Mouse (Mus musculus) intestine, embryonic 15.5 days (tissue): Measurements from ENCODE around the gene Ift122. TPM values are rescaled to one million over a fixed set of nuclear protein-coding genes. Genes with fewer than 3 reads are reported as not detected.

Experiments used
- ATAC-seq: fragments of 200-750 bp; cut with Nextera tagmentation; 2 replicates; pipeline ENCODE4 v1.8.0; 2017; ENCODE audit warnings: moderate TSS enrichment, moderate library complexity
- H3K27ac ChIP-seq: fragments of 300-500 bp; sonication (generic); 2 replicates; pipeline ENCODE4 v1.5.1; 2015; ENCODE audit warnings: mild to moderate bottlenecking, inconsistent platforms
- H3K27me3 ChIP-seq: fragments of 300-500 bp; sonication (generic); replicated peaks from 2 replicates; pipeline ENCODE4 v1.6.1; 2015; ENCODE audit warnings: inconsistent platforms
- H3K36me3 ChIP-seq: fragments of 300-500 bp; sonication (generic); 2 replicates; pipeline ENCODE4 v1.6.1; 2015; ENCODE audit warnings: inconsistent platforms
- H3K4me1 ChIP-seq: fragments of 300-500 bp; sonication (generic); replicated peaks from 2 replicates; pipeline ENCODE4 v1.6.1; 2015; ENCODE audit warnings: inconsistent platforms
- H3K4me2 ChIP-seq: fragments of 300-500 bp; sonication (generic); replicated peaks from 2 replicates; pipeline ENCODE4 v1.6.1; 2015; ENCODE audit warnings: mild to moderate bottlenecking, inconsistent platforms
- H3K4me3 ChIP-seq: fragments of 300-500 bp; sonication (generic); replicated peaks from 2 replicates; pipeline ENCODE4 v1.5.1; 2015; ENCODE audit warnings: inconsistent platforms
- H3K9ac ChIP-seq: fragments of 300-500 bp; sonication (generic); 2 replicates; pipeline ENCODE4 v1.6.1; 2015; ENCODE audit warnings: inconsistent platforms
- H3K9me3 ChIP-seq: fragments of 300-500 bp; sonication (generic); 2 replicates; pipeline ENCODE4 v1.6.1; 2016; ENCODE audit warnings: inconsistent platforms
- WGBS: fragments of 180-500 bp; shearing (Covaris S2); methylation state at CpG from one replicate; pipeline ENCODE4 v1.1.7; 2015; 5-methylcytosine and 5-hydroxymethylcytosine counted together
- polyA plus RNA-seq: library from polyadenylated mRNA; unstranded; fragments of >200 nt; fragmentation: Nextera tagmentation; extraction: Ambion mirVana; gene quantifications from 2 replicates; pipeline ENCODE4 v1.2.1, GENCODE M21; 2015

The Ift122 gene
- polyA plus RNA-seq, 1 experiment from 2014 or later, result 14.2 TPM

DNA sequence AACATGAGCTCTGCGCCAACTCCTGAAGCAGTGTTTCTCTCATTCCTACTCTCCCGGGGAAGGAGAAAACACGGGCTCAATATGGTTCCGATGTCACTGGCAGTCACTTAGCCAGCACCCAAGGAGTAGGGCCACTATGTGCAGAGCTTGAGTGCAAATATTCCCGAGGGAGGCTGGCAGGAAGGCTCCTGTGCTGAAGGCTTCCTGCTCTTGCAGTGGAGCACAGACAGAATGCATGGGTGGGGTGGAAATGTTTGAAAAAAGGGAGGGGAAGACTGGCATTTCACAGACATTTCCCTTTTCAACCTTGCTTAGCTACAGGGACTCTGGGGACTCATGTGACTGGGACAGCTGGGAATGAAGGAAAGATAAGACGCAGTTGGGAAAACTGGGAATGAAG is 25.4 kb downstream of the Ift122 start:
- Histone ChIP-seq H3K4me1 (no peaks in the 10 kb centered on the region), H3K4me3 (no peak overlapping the region), H3K4me2 (no peak overlapping the region), H3K9ac (no peak overlapping the region), H3K27me3 (no peaks in the 10 kb centered on the region), H3K27ac (no peak overlapping the region), H3K9me3 (no peaks in the 10 kb centered on the region), H3K36me3 (no peaks in the 10 kb centered on the region)
- 63% methylated on average over 6 of the region's 6 CpGs for WGBS
- ATAC-seq, result no peak

DNA sequence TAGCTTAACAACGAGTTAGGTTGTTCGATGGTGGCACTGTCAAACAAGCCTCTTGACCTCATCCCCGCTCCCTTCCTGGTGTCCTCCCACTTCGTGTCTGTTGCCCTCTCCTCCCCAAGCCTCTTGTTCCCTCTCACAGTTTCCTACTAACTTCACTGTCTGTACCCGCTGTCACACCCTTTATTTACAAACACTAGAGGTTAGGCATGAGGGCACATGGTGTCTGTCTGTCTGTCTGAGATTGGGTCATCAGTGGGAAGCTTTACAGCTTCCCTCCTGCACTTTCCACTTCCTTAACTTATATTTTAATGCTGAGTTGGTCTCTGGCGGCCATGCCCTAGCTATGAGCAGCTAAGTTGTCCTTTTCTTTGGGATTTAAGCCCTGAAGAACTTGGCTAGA is 26.5 kb downstream of the Ift122 start:
- Histone ChIP-seq H3K4me1 (no peaks in the 10 kb centered on the region), H3K27me3 (no peaks in the 10 kb centered on the region), H3K27ac (no peak overlapping the region), H3K36me3 (no peaks in the 10 kb centered on the region), H3K4me2 (no peak overlapping the region), H3K4me3 (no peak overlapping the region), H3K9me3 (no peaks in the 10 kb centered on the region), H3K9ac (no peak overlapping the region)
- 68% methylated on average over 6 of the region's 6 CpGs for WGBS
- ATAC-seq, result no peak

DNA sequence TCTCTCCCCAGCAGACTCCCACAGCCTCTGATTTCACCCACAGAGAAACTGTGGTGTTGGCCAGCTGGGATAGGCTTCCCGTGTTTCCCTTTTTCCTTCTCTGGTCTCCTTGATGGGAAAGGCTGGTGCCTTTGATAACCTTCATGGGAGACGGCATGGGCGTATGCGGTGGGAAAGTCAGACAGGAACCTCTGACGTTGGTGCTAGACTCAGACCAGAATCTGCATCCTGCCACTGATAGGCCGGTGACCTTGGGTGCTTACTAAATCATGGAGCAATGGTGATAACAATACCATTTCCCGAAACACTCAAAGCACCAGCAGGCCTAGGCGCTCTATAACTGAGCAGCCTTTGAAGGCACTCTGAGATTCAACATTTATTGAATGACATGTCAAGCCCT is 27.5 kb downstream of the Ift122 start:
- Histone ChIP-seq H3K36me3 (no peaks in the 10 kb centered on the region), H3K4me3 (no peak overlapping the region), H3K9me3 (no peaks in the 10 kb centered on the region), H3K27ac (no peak overlapping the region), H3K4me2 (no peak overlapping the region), H3K27me3 (no peaks in the 10 kb centered on the region), H3K9ac (no peak overlapping the region), H3K4me1 (no peaks in the 10 kb centered on the region)
- 79% methylated on average over 8 of the region's 8 CpGs for WGBS
- ATAC-seq, result no peak

DNA sequence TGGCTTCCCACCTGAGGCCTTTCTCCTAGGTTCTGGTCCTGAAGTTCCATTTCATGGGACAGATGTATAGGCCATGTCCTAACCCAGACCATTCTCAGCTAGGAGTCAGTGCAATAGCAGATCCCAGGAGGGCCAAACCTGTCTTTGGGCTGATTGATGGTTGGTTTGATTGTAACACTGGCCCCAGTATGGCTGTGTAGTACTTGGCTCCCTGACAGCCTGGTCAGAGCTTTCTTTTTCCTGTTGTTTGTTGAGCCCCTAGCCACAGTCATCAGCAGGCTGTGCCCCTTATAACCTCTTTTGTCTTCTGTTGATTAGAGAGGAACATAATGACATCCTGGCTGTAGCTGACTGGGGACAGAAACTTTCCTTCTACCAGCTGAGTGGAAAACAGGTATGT is 30.7 kb downstream of the Ift122 start:
- H3K27me3 ChIP-seq, result no peaks in the 10 kb centered on the region
- H3K27ac ChIP-seq, result no peak overlapping the region
- no peak for ATAC-seq
- H3K36me3 ChIP-seq, result peaks cover 7% of the 10 kb centered on the region; the same call in 1 of the 2 replicates
- H3K9me3 ChIP-seq, result no peaks in the 10 kb centered on the region
- H3K4me1 ChIP-seq, result peaks cover 4% of the 10 kb centered on the region
- H3K4me3 ChIP-seq, result no peak overlapping the region
- no peak overlapping the region for H3K9ac ChIP-seq
- H3K4me2 ChIP-seq, result no peak overlapping the region

DNA sequence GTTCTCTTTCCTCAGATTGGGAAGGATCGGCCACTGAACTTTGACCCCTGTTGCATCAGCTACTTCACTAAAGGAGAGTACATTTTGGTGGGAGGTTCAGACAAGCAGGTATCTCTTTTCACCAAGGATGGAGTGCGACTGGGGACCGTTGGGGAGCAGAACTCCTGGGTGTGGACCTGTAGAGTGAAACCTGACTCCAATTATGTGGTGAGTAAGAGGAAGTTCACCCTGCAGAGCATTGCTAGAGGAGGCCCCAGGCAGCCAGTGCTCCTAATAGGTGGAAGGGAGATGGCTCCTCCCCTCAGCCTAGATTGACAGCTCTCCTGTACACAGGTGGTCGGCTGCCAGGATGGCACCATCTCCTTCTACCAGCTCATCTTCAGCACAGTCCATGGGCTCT is 33.6 kb downstream of the Ift122 start:
- no peaks in the 10 kb centered on the region for H3K27me3 ChIP-seq
- H3K4me1 ChIP-seq, result peaks cover 12% of the 10 kb centered on the region
- no peak overlapping the region for H3K4me3 ChIP-seq
- ATAC-seq, result peak; percentile 68
- H3K4me2 ChIP-seq, result no peak overlapping the region
- WGBS, result 65% methylated on average over 4 of the region's 4 CpGs
- H3K36me3 ChIP-seq, result peaks cover 7% of the 10 kb centered on the region; the same call in 1 of the 2 replicates
- H3K9me3 ChIP-seq, result no peaks in the 10 kb centered on the region
- H3K27ac ChIP-seq, result no peak overlapping the region
- H3K9ac ChIP-seq, result no peak overlapping the region

DNA sequence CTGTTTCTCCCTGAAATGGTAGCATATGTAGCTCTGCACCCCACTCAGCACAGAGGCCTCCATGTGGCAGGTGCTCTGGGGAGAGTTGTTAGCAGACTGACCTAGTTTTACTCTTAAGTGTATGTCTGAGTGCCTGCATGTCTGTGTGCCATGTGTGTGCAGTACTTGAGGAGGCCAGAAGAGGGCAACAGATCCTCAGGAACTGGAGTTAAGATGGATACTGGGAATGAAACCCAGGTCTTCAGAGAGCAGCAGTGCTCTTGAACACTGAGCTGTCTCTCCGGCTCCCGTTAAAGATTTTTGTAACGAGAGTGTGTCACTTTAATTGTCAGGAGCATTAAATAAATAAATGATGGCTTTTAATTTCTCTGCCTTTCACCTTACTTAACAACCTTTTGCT is 35.0 kb downstream of the Ift122 start:
- Histone ChIP-seq H3K4me3 (no peak overlapping the region), H3K4me1 (peaks cover 17% of the 10 kb centered on the region), H3K27me3 (no peaks in the 10 kb centered on the region), H3K9me3 (no peaks in the 10 kb centered on the region), H3K36me3 (peaks cover 7% of the 10 kb centered on the region; the same call in 1 of the 2 replicates), H3K4me2 (no peak overlapping the region), H3K27ac (no peak overlapping the region), H3K9ac (no peak overlapping the region)
- 99% methylated on average over 3 of the region's 3 CpGs for WGBS
- no peak for ATAC-seq

DNA sequence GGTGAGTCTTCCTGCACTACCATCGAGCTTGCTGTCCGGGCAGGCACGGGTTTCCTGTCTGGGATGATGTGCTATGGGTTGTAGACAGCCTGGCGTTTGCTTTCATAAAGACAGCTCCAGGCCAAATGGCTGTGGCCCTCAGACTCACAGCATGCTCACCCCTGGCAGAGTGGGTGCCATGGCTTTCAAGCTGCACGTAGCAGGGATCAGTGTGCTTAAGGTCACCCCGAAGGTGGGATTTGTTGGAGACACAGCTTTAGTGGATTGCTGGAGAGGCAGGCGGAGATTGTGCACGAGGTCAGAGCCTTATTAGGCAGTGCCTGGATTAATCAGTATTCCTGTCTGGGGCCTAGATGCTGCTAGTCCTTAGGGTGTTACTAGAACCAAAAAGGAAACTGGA is 37.3 kb downstream of the Ift122 start:
- Histone ChIP-seq H3K36me3 (peaks cover 7% of the 10 kb centered on the region; the same call in 1 of the 2 replicates), H3K9ac (no peak overlapping the region), H3K4me1 (peaks cover 17% of the 10 kb centered on the region), H3K4me3 (no peak overlapping the region), H3K9me3 (no peaks in the 10 kb centered on the region), H3K27me3 (no peaks in the 10 kb centered on the region), H3K4me2 (no peak overlapping the region), H3K27ac (0 out of 2 replicates have a peak overlapping the region, but pooled peaks have one; percentile 48)
- 74% methylated on average over 8 of the region's 8 CpGs for WGBS
- no peak for ATAC-seq

DNA sequence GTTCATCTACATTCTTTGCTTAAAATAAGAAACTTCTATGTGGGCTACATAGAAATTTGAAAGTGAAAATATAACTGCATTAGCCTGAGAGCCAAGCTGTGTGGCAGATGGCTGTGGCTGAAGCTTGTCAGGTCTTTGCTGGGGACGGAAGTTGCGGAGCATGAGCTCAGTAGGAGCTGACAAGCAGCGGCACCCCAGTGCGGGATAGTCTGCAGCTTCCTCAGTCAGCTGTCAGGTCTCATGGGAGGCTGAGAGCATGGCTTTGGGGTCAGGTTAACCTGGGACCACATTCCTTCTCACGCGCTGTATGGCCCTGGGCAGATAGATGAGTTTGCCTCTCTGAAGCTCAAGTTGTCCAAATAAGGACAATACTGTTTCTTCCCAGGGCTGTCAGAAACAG is 37.8 kb downstream of the Ift122 start:
- Histone ChIP-seq H3K4me3 (no peak overlapping the region), H3K27me3 (no peaks in the 10 kb centered on the region), H3K4me2 (no peak overlapping the region), H3K4me1 (peaks cover 17% of the 10 kb centered on the region), H3K36me3 (peaks cover 7% of the 10 kb centered on the region; the same call in 1 of the 2 replicates), H3K27ac (peak overlapping the region; percentile 48), H3K9me3 (no peaks in the 10 kb centered on the region), H3K9ac (no peak overlapping the region)
- peak; percentile 65 for ATAC-seq
- 55% methylated on average over 6 of the region's 6 CpGs for WGBS

DNA sequence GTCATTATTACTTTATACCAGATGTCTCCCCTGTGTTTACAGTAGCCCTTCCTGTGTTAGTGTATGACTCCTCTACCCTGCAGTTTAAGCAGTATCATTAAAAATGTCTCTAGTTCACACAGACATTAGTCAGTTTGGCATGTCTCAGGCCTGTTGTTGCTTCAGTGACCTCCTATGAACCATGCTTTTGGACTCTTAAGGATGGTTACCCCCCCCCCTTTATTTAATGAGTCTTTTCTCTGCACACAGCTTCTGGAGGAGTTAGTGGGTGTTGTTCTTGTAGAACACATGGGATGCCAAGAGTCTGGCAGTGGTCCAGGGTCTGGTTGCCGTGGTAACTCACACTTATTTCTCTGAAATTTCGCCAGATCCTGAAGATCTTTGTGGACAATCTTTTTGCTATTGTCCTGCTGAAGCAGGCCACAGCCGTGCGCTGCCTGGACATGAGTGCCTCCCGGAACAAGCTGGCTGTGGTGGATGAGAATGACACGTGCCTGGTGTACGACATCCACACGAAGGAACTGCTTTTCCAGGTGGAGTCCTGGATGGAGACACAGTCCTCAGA is 38.3 kb downstream of the Ift122 start:
- Histone ChIP-seq H3K27me3 (no peaks in the 10 kb centered on the region), H3K36me3 (peaks cover 7% of the 10 kb centered on the region; the same call in 1 of the 2 replicates), H3K27ac (peak overlapping the region; percentile 74), H3K4me1 (peaks cover 15% of the 10 kb centered on the region), H3K4me2 (no peak overlapping the region), H3K4me3 (no peak overlapping the region), H3K9ac (no peak overlapping the region), H3K9me3 (no peaks in the 10 kb centered on the region)
- peak; percentile 52 for ATAC-seq
- 37% methylated on average over 8 of the region's 8 CpGs for WGBS

DNA sequence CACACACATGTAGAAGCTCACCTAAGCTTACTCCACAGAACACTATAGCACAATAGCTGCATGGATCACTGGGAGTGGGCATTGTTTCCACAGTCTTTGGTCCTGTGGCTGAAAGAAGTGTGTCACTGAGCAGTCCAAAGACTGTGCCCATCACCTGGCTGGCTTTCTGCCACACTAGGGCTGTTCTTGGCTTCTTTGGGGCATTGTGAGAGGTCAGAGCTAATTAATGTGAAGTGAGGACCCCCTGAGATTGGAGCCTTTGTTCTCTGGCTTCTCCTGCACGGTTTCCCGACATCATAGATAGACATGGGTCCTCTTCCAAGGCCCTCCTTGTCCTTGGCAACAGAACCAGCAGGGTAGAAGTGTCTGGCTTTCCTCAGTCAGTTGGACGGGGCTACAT is 39.1 kb downstream of the Ift122 start:
- H3K27me3 ChIP-seq, result no peaks in the 10 kb centered on the region
- H3K4me3 ChIP-seq, result no peak overlapping the region
- H3K4me2 ChIP-seq, result no peak overlapping the region
- H3K4me1 ChIP-seq, result peaks cover 13% of the 10 kb centered on the region
- H3K9ac ChIP-seq, result no peak overlapping the region
- 81% methylated on average over 3 of the region's 3 CpGs for WGBS
- H3K9me3 ChIP-seq, result no peaks in the 10 kb centered on the region
- peak overlapping the region; percentile 74 for H3K27ac ChIP-seq
- peaks cover 5% of the 10 kb centered on the region; the same call in 1 of the 2 replicates for H3K36me3 ChIP-seq
- no peak for ATAC-seq

DNA sequence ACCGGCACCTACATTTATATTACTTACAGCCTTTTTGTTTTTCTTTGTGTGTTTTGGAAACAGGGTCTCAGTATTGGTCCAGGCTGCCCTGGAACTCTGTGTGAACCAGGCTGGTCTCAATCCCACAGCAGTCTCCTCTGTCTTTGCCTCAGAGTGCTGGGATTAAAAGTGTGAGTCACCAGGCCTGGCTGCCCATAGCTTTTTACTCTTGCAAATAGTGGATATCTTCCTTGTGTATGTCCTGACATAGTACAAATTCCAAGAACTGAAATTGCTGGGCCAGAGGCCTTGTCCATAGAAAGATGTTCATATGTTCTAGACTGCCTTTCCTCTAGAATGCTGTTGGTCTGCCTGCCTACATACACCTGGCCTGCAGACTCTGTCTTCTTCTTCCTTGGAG is 43.1 kb downstream of the Ift122 start:
- H3K4me1 ChIP-seq, result peaks cover 10% of the 10 kb centered on the region; the same call in 1 of the 2 replicates
- no peaks in the 10 kb centered on the region for H3K27me3 ChIP-seq
- no peak overlapping the region for H3K27ac ChIP-seq
- no peak overlapping the region for H3K9ac ChIP-seq
- no peaks in the 10 kb centered on the region for H3K9me3 ChIP-seq
- H3K4me3 ChIP-seq, result no peak overlapping the region
- 70% methylated on average over 1 of the region's 1 CpGs for WGBS
- no peak for ATAC-seq
- H3K4me2 ChIP-seq, result no peak overlapping the region
- 0 out of 2 replicates have a peak, but pooled peaks cover 2% of the 10 kb centered on the region for H3K36me3 ChIP-seq

DNA sequence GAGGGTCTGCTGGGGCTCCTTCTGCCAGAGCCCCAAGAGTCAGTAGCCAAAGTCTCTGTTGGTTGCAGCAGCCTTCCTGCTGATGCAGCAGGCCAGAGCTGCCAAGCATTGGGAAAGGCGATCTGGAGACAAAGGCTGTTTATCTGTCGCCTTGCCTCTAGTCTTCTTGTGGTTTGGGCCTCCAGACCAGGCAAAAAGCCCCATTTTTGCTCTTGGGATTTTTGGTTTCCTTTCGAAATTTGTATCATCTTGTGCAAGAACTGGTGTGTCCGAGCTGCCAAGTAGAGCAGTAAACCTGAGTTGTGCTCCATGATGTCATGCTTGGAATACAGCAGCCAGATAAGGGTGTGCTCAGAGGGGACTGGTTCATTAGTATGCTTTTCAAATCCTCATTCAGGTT is 43.8 kb downstream of the Ift122 start:
- Histone ChIP-seq H3K4me1 (peaks cover 10% of the 10 kb centered on the region; the same call in 1 of the 2 replicates), H3K9me3 (no peaks in the 10 kb centered on the region), H3K9ac (no peak overlapping the region), H3K27me3 (no peaks in the 10 kb centered on the region), H3K27ac (no peak overlapping the region), H3K4me3 (no peak overlapping the region), H3K36me3 (0 out of 2 replicates have a peak, but pooled peaks cover 2% of the 10 kb centered on the region), H3K4me2 (no peak overlapping the region)
- no peak for ATAC-seq
- 80% methylated on average over 4 of the region's 4 CpGs for WGBS

DNA sequence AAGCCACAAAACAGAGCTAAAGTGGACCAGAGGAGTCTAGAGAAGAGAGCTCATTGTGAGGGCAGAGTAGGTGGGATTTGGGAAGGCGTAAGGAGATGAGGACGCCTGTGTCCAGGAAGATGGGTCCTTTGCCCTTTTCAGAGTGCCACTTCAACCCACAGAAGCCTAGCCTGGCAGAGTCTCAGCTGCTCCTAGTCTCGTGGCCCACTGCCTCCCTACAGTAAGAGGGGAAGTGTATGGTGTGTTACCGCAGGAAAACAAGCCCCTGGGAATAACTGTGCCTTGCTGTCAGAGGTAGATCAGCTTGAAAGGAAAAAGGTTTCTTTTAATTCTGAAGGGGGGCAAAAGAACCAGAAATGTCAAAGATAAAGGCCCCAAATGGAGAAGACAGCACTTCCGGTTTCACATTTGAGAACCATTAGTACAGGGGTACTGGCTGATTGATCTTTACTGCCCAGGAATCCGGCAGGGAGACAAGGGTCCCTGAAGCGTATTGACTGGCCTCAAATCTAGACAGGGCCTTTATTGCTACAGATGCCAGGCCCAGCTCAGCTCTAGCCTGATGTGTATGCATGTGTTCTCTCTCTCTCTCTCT is 44.8 kb downstream of the Ift122 start:
- Histone ChIP-seq H3K36me3 (0 out of 2 replicates have a peak, but pooled peaks cover 2% of the 10 kb centered on the region), H3K4me3 (no peak overlapping the region), H3K27me3 (no peaks in the 10 kb centered on the region), H3K27ac (no peak overlapping the region), H3K4me1 (0 out of 2 replicates have a peak, but pooled peaks cover 8% of the 10 kb centered on the region), H3K4me2 (no peak overlapping the region), H3K9me3 (no peaks in the 10 kb centered on the region), H3K9ac (no peak overlapping the region)
- 75% methylated on average over 7 of the region's 7 CpGs for WGBS
- ATAC-seq, result no peak
